Mouse (Mus musculus) limb, embryonic 10.5 days (tissue): ENCODE data around the gene Purb. TPM values are rescaled to one million over a fixed set of nuclear protein-coding genes. Genes with fewer than 3 reads are reported as not detected.
"Not testable (repeated sequence)": the region's sequence is repeated elsewhere in the genome, so short reads cannot be mapped to it uniquely, and the experiment has no call there.

ENCODE experiments used
- DNase-seq: peaks from one replicate; pipeline ENCODE4 v3.0.0-alpha.2; 2017; ENCODE audit warnings: low spot score
- H3K27ac ChIP-seq: fragments of 300-500 bp; sonication (generic); 2 replicates; pipeline ENCODE4 v1.5.1; 2016; ENCODE audit warnings: mild to moderate bottlenecking
- H3K27me3 ChIP-seq: fragments of 300-500 bp; sonication (generic); 2 replicates; pipeline ENCODE4 v1.6.1; 2016; ENCODE audit warnings: low read depth, mild to moderate bottlenecking; ENCODE audit not compliant: poor library complexity, severe bottlenecking
- H3K36me3 ChIP-seq: fragments of 300-500 bp; sonication (generic); 2 replicates; pipeline ENCODE4 v1.6.1; 2016; ENCODE audit warnings: mild to moderate bottlenecking, moderate library complexity
- H3K4me1 ChIP-seq: fragments of 300-500 bp; sonication (generic); 2 replicates; pipeline ENCODE4 v1.6.1; 2016
- H3K4me3 ChIP-seq: fragments of 300-500 bp; sonication (generic); 2 replicates; pipeline ENCODE4 v1.5.1; 2016; ENCODE audit warnings: mild to moderate bottlenecking, moderate library complexity
- H3K9me3 ChIP-seq: fragments of 300-500 bp; sonication (generic); replicated peaks from 2 replicates; pipeline ENCODE4 v1.6.1; 2016; ENCODE audit warnings: mild to moderate bottlenecking
- WGBS: fragments of 180-500 bp; shearing (Covaris S2); methylation state at CpG from one replicate; pipeline ENCODE4 v1.1.7; 2016; 5-methylcytosine and 5-hydroxymethylcytosine counted together
- microRNA-seq: library from miRNA; unstranded; fragments of <30 nt; microRNA quantifications from one replicate; pipeline ENCODE4, GENCODE M21; 2017
- polyA plus RNA-seq: library from polyadenylated mRNA; unstranded; fragments of >200 nt; fragmentation: Nextera tagmentation; extraction: Ambion mirVana; gene quantifications from 2 replicates; pipeline ENCODE4 v1.2.1, GENCODE M21; 2016

Purb gene
- polyA plus RNA-seq, 1 experiment from 2014 or later, result 17.9 TPM

- Histone ChIP-seq H3K27ac (no peak overlapping the region), H3K36me3 (peaks cover 86% of the 10 kb centered on the region)
- 44% methylated on average over 1 of the region's 1 CpGs for WGBS
These were observed 55.4 kb downstream of the Purb start for GRCm38 (mm10) chr11:6420283-6420703.

GRCm38 (mm10) chr11:6419156-6419555, 56.6 kb downstream of the Purb start:
- not testable (repeated sequence) for H3K27me3 ChIP-seq, H3K9me3 ChIP-seq, H3K27ac ChIP-seq, DNase-seq, H3K4me3 ChIP-seq
- Histone ChIP-seq H3K4me1 (peaks cover 22% of the 10 kb centered on the region), H3K36me3 (peaks cover 76% of the 10 kb centered on the region)
- 85% methylated on average over 4 of the region's 4 CpGs for WGBS

More at GRCm38 (mm10) chr11:6420283-6420703, 55.4 kb downstream of the Purb start:
- Histone ChIP-seq H3K9me3 (no peaks in the 10 kb centered on the region), H3K4me1 (peaks cover 13% of the 10 kb centered on the region), H3K27me3 (no peaks in the 10 kb centered on the region), H3K4me3 (no peak overlapping the region)
- no peak for DNase-seq

- 93% methylated on average over 5 of the region's 5 CpGs for WGBS
- no peak for DNase-seq
- H3K27ac ChIP-seq, result no peak overlapping the region
- no peaks in the 10 kb centered on the region for H3K27me3 ChIP-seq
- H3K36me3 ChIP-seq, result peaks cover 72% of the 10 kb centered on the region
- H3K4me3 ChIP-seq, result peak overlapping the region; percentile 28
- H3K4me1 ChIP-seq, result peaks cover 22% of the 10 kb centered on the region
- H3K9me3 ChIP-seq, result no peaks in the 10 kb centered on the region
These were observed 57.0 kb downstream of the Purb start for GRCm38 (mm10) chr11:6418751-6419150.

Small RNA genes within 50 kb of the gene (microRNA-seq; reads per million reads assigned to microRNA genes)
- not detected for gene Gm22123

Other genes with a start within 250 kb of the Purb start
- 0.03 TPM in 1 of 2 replicates, not detected in the other for gene Npc1l1, start 245.8 kb downstream of the Purb start, polyA plus RNA-seq
- gene Ddx56, start 208.1 kb downstream of the Purb start, polyA plus RNA-seq, result 133 and 154 TPM in 2 replicates
- gene Tmed4, start 201.0 kb downstream of the Purb start, polyA plus RNA-seq, result 100.0 and 105 TPM in 2 replicates
- gene Ogdh, start 184.3 kb downstream of the Purb start, polyA plus RNA-seq, result 115 and 122 TPM in 2 replicates
- 10.9 and 12.4 TPM in 2 replicates for gene Zmiz2, start 86.8 kb downstream of the Purb start, polyA plus RNA-seq
- 5,840 and 6,698 TPM in 2 replicates for gene Ppia, start 60.5 kb downstream of the Purb start, polyA plus RNA-seq
- gene H2afv, start 31.5 kb downstream of the Purb start, polyA plus RNA-seq, result 583 and 781 TPM in 2 replicates
- 0.80 and 0.86 TPM in 2 replicates for gene Myo1g, start 45.0 kb upstream of the Purb start, polyA plus RNA-seq
- 125 and 132 TPM in 2 replicates for gene Ccm2, start 71.0 kb upstream of the Purb start, polyA plus RNA-seq
- 0.35 and 0.59 TPM in 2 replicates for gene Nacad, start 130.1 kb upstream of the Purb start, polyA plus RNA-seq
- gene Tbrg4, start 150.2 kb upstream of the Purb start, polyA plus RNA-seq, result 70.3 and 85.2 TPM in 2 replicates
- gene Wap, start 162.7 kb upstream of the Purb start, polyA plus RNA-seq, result not detected in 2 replicates
- 2.6 and 3.3 TPM in 2 replicates for gene Ramp3, start 182.6 kb upstream of the Purb start, polyA plus RNA-seq